Mouse (Mus musculus) layer of hippocampus, adult 9-11 months (tissue): Measurements from ENCODE around the gene Rassf10.
"Not testable (repeated sequence)": the region's sequence is repeated elsewhere in the genome, so short reads cannot be mapped to it uniquely, and the experiment has no call there.

Experiments used
- DNase-seq: peaks from one replicate; pipeline ENCODE4 v3.0.0; 2022

The Rassf10 gene

GRCm38 (mm10) chr7:112953777-112954291, at the start of gene Rassf10:
TSS of gene Rassf10 (plus strand) at chr7:112953962.
- no peak for DNase-seq

GRCm38 (mm10) chr7:112906848-112907247, 46.9 kb upstream of the Rassf10 start:
- DNase-seq: no peak

- no peak for DNase-seq
These were observed 46.3 kb upstream of the Rassf10 start for GRCm38 (mm10) chr7:112907468-112907867.

DNA sequence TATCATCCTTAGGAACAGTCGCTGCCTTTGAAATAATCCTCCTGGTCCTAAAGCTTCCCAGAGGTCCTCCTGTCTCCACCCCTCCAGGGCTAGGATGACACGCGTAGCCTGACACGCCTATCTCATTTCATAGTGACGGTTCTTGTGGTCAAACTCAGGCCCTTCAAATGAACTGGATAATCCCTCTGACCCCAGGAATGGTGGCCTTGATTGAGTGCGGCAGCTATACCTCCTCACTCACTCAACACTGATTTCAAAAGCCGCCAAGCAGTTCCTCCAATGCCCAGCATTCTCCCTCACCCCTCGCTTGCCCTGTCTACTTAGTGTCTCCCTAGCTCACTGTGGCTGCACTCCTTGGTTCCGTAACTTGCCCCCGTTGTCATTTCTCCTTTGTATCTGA, 44.6 kb upstream of the Rassf10 start:
- DNase-seq: no peak

- no peak for DNase-seq
These were observed 40.8 kb upstream of the Rassf10 start for GRCm38 (mm10) chr7:112912969-112913368.

DNA sequence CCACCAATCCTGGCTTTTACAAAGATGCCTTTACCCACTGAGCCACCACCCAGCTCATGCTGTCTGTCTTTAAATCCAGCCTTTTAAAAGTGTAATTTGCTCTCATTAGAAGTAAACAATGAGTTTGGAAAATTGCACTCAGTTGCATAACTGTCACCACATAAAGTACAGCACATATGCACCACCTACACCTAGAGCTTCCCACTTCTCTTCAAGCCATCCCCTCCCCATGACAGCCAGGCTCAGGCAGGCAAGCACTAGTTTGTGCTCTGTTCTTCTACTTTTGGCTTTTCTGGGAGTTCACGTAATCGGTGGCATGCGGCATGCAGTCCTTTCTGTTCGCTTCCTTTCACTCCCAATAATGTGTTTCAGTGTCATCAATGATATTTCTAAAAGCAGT, 38.2 kb upstream of the Rassf10 start:
- peak; percentile 74 for DNase-seq

- DNase-seq: no peak
These were observed 36.0 kb upstream of the Rassf10 start for GRCm38 (mm10) chr7:112917613-112918278.

- no peak for DNase-seq
These were observed 35.3 kb upstream of the Rassf10 start for GRCm38 (mm10) chr7:112918279-112918991.

GRCm38 (mm10) chr7:112919845-112920244, 33.9 kb upstream of the Rassf10 start:
- peak; percentile 60 for DNase-seq

DNA sequence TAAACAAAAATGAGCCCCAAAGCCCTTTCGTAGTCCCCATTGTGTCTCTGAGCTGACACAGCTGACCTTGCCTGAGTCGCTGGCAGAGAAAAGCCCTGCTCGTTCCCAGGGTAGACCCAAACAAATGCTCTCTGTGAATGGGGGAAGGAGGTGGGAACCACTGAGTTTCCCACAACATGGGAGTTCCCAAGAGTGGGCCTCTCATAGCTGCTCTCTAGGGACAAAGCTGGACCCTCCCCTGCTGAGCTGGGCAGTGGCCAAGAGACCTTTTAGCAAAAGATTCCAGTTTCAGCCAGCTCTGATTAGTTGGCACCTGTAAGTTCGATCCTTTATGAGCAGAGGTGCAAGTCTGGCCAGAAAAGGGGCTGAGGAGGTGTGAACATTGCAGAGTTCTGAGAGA, 31.0 kb upstream of the Rassf10 start:
- DNase-seq: no peak

DNA sequence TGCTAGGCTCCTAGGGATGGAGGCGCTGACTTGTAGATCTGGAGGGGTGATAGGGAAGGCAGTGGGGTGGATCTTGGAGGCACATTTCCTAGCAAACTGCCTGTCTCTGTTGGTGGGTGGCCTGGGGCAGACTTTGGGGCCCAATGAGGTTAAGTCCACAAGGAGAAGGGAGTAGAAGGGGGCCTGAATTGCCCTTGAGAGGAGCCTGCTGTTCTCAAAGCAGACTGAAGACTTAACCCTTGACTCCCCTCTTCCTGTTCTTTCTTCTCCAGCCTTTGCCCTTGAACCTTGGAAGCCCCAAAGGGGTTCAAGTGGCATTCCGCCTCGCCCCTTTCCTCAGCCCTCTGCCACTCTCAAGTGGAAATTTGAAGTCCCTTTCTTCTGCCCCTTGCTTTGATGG, 30.1 kb upstream of the Rassf10 start:
- DNase-seq: no peak

DNA sequence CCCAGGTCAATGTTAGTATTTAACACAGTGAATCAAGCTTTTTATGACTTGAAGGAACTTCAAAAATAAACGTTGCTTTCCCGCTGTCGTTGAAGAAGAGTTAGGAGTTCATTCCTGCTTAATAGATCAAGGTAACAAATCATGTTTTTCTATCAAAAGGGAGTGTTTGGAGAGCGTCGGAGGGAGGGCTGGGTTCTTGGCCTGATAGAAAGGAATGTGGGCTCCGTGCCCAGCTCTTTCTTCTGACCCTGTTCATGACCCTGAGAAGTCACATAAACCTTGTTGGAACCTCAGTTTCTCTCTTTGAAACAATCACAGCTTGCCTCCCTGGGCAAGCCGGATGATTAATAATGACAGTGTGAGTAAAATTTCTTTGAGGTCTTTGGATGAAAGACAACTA, 23.1 kb upstream of the Rassf10 start:
- no peak for DNase-seq

- DNase-seq: not testable (repeated sequence)
These were observed 17.9 kb upstream of the Rassf10 start for GRCm38 (mm10) chr7:112935876-112936275.

GRCm38 (mm10) chr7:112937089-112937488, 16.7 kb upstream of the Rassf10 start:
- no peak for DNase-seq

DNA sequence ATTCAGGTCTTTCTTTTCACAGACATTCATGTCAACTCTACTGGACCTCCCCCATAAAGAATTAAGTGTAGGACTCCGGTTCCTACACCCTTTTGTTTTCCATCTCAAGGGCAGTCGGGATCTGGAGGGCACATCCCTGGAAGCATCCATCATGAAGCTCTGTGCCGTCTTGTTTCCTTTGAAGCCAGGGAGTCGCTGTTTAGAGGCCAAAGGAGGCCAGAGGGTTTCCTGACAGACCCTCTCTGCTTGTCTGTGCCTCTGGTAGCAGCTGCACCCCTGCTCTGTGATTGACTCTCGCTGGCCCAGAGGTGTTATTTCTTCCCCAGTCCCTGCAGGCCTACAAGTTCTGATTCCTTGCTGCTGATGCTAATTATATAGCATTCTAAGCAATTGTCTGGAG, 14.8 kb upstream of the Rassf10 start:
- no peak for DNase-seq

GRCm38 (mm10) chr7:112942567-112942966, 11.2 kb upstream of the Rassf10 start:
- no peak for DNase-seq

DNA sequence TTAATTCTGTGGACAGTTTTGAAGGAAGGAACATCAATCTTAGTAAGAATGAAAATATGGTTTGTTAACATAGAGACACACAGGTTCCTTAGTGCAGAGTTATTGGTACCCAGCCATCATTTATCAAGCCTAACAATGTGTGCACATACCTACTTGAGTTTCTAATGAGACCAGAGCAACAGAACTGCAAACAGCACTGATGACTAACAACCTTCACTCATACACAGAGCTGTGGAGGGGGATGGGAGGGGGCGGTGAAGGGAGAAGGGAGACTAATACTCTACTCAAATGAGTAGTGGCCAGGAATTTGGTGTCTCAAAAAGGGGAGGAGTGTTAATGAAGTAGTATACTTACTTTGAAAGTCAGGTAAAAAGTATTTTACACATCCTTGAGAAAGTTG, 10.7 kb upstream of the Rassf10 start:
- DNase-seq: no peak

GRCm38 (mm10) chr7:112946706-112947105, 7.1 kb upstream of the Rassf10 start:
- DNase-seq: no peak

- no peak for DNase-seq
These were observed 765 bp downstream of the Rassf10 start for GRCm38 (mm10) chr7:112954351-112955102.

GRCm38 (mm10) chr7:112955103-112955827, 1.5 kb downstream of the Rassf10 start:
- DNase-seq: no peak

GRCm38 (mm10) chr7:112955955-112956354, 2.2 kb downstream of the Rassf10 start:
- DNase-seq: no peak

DNA sequence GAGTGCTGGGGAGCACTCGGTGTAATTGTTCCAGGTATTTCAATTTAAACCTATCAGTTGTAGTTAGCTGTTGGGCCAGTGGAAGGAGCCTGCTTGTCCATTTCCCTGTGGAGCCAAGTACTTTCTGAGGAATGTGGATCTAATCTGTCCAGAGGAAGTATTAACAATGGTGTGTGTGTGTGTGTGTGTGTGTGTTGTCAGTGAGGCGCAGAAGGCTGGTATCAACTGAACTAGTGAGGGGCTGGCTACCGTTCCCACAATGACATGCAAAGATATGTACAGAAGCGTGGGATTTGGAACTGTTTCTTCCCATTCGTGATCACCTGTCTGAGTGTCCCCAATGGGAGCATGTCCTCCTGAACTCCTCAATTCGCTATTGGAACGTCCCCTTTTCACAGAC, 3.2 kb downstream of the Rassf10 start:
- no peak for DNase-seq

GRCm38 (mm10) chr7:112957630-112958029, 3.9 kb downstream of the Rassf10 start:
- no peak for DNase-seq
